Mouse (Mus musculus) right cerebral cortex, postnatal 4 days (tissue): ENCODE measurements around the gene Olfr154.
"Not testable (repeated sequence)": the region's sequence is repeated elsewhere in the genome, so short reads cannot be mapped to it uniquely, and the experiment has no call there.

Experiments
- DNase-seq: peaks from one replicate; pipeline ENCODE4 v3.0.0-alpha.2; 2022

The Olfr154 gene

GRCm38 (mm10) chr2:85664355-85664754, at the start of gene Olfr154:
Gene Olfr154, minus strand, starts transcription at chr2:85664455.
- DNase-seq, result not testable (repeated sequence)

DNA sequence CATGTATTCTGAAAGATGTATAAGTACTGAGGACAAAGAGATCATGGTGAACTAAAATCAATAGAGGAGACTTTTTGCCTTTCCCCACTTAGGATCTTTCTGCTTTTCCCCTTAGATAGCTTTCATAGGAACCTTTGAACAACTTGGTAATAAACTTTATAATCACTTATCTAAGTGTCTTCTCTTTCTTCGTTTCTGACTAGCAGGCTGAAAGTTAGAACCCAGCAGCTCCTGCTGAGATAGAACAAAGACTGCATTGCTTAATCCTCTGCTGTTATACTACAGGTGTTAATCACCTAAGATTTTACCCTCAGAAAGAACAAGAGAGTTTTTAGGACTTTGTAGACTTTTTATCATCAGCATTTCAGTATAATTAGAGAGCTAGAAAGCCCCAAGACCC, 46.9 kb upstream of the Olfr154 start:
- no peak for DNase-seq

- DNase-seq, result not testable (repeated sequence)
Observed at GRCm38 (mm10) chr2:85710680-85711079, 46.4 kb upstream of the Olfr154 start.

DNA sequence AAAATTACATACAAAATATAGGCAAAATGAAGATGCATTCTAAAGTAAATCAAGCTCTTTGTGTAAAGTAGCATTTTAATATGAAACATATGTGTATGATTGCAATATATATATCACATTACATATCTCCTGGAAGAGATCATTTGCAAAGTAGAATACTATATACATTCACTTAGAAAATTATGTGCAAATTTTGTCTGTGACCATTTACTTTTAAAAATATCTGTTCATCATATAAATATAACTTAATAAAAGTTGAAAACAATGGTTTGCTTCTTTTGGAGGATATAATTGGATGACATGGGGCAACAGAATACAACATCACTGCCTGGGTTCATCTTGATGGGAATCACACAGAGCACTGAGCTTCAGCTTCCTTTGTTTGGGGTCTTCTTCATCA, 24.9 kb upstream of the Olfr154 start, which contains the start of gene Olfr1008:
Gene Olfr1008 (plus strand): TSS at position 301 of the 400 bp plus-strand sequence.
- DNase-seq, result no peak

- DNase-seq, result no peak
Observed at GRCm38 (mm10) chr2:85678667-85679066, 14.4 kb upstream of the Olfr154 start, which contains the start of gene Olfr1006. Gene Olfr1006, minus strand, starts transcription at chr2:85678767.

DNA sequence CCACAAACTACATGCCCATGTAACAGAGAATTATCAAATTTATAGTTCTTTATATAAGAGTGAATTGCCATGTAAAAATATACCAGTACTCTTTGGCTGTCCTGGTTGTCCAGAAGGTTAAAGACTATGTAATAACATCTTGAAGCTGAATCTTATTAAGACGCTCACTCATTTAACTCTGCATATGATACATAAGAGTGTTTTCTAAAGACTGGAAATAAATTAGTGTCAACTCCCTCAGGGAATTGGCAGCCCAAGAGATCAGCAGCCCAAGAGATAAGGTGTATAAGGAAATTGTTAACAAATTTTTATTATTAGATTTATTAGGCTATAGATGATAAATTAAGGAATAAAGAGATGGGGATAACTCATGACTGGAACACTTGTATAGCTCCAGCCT, 13.7 kb downstream of the Olfr154 start, which contains the start of gene Olfr1002:
Gene Olfr1002 (minus strand): TSS at position 101 of the 400 bp plus-strand sequence.
- no peak for DNase-seq
